Mouse (Mus musculus): ENCODE results near the gene 4921517D22Rik. TPM values are rescaled to one million over a fixed set of nuclear protein-coding genes. Genes with fewer than 3 reads are reported as not detected.
A peak's percentile ranks its signal among the peaks of the same experiment; 100 is the strongest.
"Not testable (repeated sequence)": the region's sequence is repeated elsewhere in the genome, so short reads cannot be mapped to it uniquely, and the experiment has no call there.

Gene 4921517D22Rik
- polyA plus RNA-seq, 1 experiment = not detected

- Histone ChIP-seq H3K4me1 (ENCODE audit: control insufficient read depth, insufficient read depth, insufficient read length) (no peaks in the 10 kb centered on the region), H3K27me3 (ENCODE audit: control insufficient read depth, insufficient read depth, low read length) (no peaks in the 10 kb centered on the region), H3K36me3 (ENCODE audit: control insufficient read depth, insufficient read depth, low read length) (no peaks in the 10 kb centered on the region), H3K27ac (ENCODE audit: insufficient read depth, low read length) (no peak overlapping the region), H3K4me3 (ENCODE audit: extremely low read depth, insufficient read depth, insufficient read length) (no peak overlapping the region)
- WGBS = 83% methylated on average over 4 of the region's 4 CpGs
- DNase-seq (ENCODE audit: low read depth in 1 of 2, low spot score in 2 of 2) = no peak
- TF ChIP-seq CTCF (IDR thresholded peaks at IDR 0.05; ENCODE audit: extremely low read depth, insufficient read depth, insufficient read length, insufficient replicate concordance) (no peak), POLR2A (IDR thresholded peaks at IDR 0.05; ENCODE audit: low read depth, low read length) (no peak)
Observed at GRCm38 (mm10) chr13:59733936-59734335, 40.0 kb upstream of the 4921517D22Rik start.

- Histone ChIP-seq H3K27ac (ENCODE audit: insufficient read depth, low read length) (no peak within 1 kb of the TSS), H3K27me3 (ENCODE audit: control insufficient read depth, insufficient read depth, low read length) (no peaks in the 10 kb centered on the region), H3K36me3 (ENCODE audit: control insufficient read depth, insufficient read depth, low read length) (no peaks in the 10 kb centered on the region), H3K4me3 (ENCODE audit: extremely low read depth, insufficient read depth, insufficient read length) (no peak within 1 kb of the TSS), H3K4me1 (ENCODE audit: control insufficient read depth, insufficient read depth, insufficient read length) (no peaks in the 10 kb centered on the region)
- DNase-seq (ENCODE audit: low read depth in 1 of 2, low spot score in 2 of 2) = no peak
- 78% methylated on average over 7 of the region's 7 CpGs for WGBS
- TF ChIP-seq CTCF (IDR thresholded peaks at IDR 0.05; ENCODE audit: extremely low read depth, insufficient read depth, insufficient read length, insufficient replicate concordance) (no peak), POLR2A (IDR thresholded peaks at IDR 0.05; ENCODE audit: low read depth, low read length) (no peak)
Observed at GRCm38 (mm10) chr13:59731652-59732051, 37.7 kb upstream of the 4921517D22Rik start, which contains the start of gene Spata31d1d. TSS of gene Spata31d1d (minus strand) at chr13:59731752.

GRCm38 (mm10) chr13:59728378-59729093 is 34.6 kb upstream of the 4921517D22Rik start:
- Histone ChIP-seq H3K27ac (ENCODE audit: insufficient read depth, low read length) (no peak overlapping the region), H3K36me3 (ENCODE audit: control insufficient read depth, insufficient read depth, low read length) (no peaks in the 10 kb centered on the region), H3K27me3 (ENCODE audit: control insufficient read depth, insufficient read depth, low read length) (no peaks in the 10 kb centered on the region), H3K4me1 (ENCODE audit: control insufficient read depth, insufficient read depth, insufficient read length) (no peaks in the 10 kb centered on the region), H3K4me3 (ENCODE audit: extremely low read depth, insufficient read depth, insufficient read length) (no peak overlapping the region)
- 24% methylated on average over 7 of the region's 7 CpGs for WGBS
- TF ChIP-seq CTCF (IDR thresholded peaks at IDR 0.05; ENCODE audit: extremely low read depth, insufficient read depth, insufficient read length, insufficient replicate concordance) = peak; percentile 93
- no peak for TF ChIP-seq POLR2A (IDR thresholded peaks at IDR 0.05; ENCODE audit: low read depth, low read length)
- DNase-seq (ENCODE audit: low read depth in 1 of 2, low spot score in 2 of 2) = peak; percentile 57 to 76

GRCm38 (mm10) chr13:59726139-59726867 is 32.4 kb upstream of the 4921517D22Rik start:
- no peaks in the 10 kb centered on the region for H3K36me3 ChIP-seq (ENCODE audit: control insufficient read depth, insufficient read depth, low read length)
- DNase-seq (ENCODE audit: low read depth in 1 of 2, low spot score in 2 of 2) = no peak
- no peak overlapping the region for H3K4me3 ChIP-seq (ENCODE audit: extremely low read depth, insufficient read depth, insufficient read length)
- H3K4me1 ChIP-seq (ENCODE audit: control insufficient read depth, insufficient read depth, insufficient read length) = no peaks in the 10 kb centered on the region
- WGBS = 44% methylated on average over 29 of the region's 29 CpGs
- H3K27ac ChIP-seq (ENCODE audit: insufficient read depth, low read length) = no peak overlapping the region
- no peaks in the 10 kb centered on the region for H3K27me3 ChIP-seq (ENCODE audit: control insufficient read depth, insufficient read depth, low read length)
- no peak for TF ChIP-seq POLR2A (IDR thresholded peaks at IDR 0.05; ENCODE audit: low read depth, low read length)
- no peak for TF ChIP-seq CTCF (IDR thresholded peaks at IDR 0.05; ENCODE audit: extremely low read depth, insufficient read depth, insufficient read length, insufficient replicate concordance)

- H3K27me3 ChIP-seq (ENCODE audit: control insufficient read depth, insufficient read depth, low read length); H3K27ac ChIP-seq (ENCODE audit: insufficient read depth, low read length); H3K4me3 ChIP-seq (ENCODE audit: extremely low read depth, insufficient read depth, insufficient read length); H3K36me3 ChIP-seq (ENCODE audit: control insufficient read depth, insufficient read depth, low read length); H3K4me1 ChIP-seq (ENCODE audit: control insufficient read depth, insufficient read depth, insufficient read length); DNase-seq (ENCODE audit: low read depth in 1 of 2, low spot score in 2 of 2): not testable (repeated sequence)
- WGBS = 84% methylated on average over 1 of the region's 1 CpGs
Observed at GRCm38 (mm10) chr13:59722089-59722488, 28.2 kb upstream of the 4921517D22Rik start.

- WGBS = 77% methylated on average over 1 of the region's 1 CpGs
- H3K4me3 ChIP-seq (ENCODE audit: extremely low read depth, insufficient read depth, insufficient read length) = no peak overlapping the region
- H3K27me3 ChIP-seq (ENCODE audit: control insufficient read depth, insufficient read depth, low read length) = no peaks in the 10 kb centered on the region
- no peak for TF ChIP-seq POLR2A (IDR thresholded peaks at IDR 0.05; ENCODE audit: low read depth, low read length)
- no peak for TF ChIP-seq CTCF (IDR thresholded peaks at IDR 0.05; ENCODE audit: extremely low read depth, insufficient read depth, insufficient read length, insufficient replicate concordance)
- DNase-seq (ENCODE audit: low read depth in 1 of 2, low spot score in 2 of 2) = no peak
- no peak overlapping the region for H3K27ac ChIP-seq (ENCODE audit: insufficient read depth, low read length)
- H3K36me3 ChIP-seq (ENCODE audit: control insufficient read depth, insufficient read depth, low read length) = no peaks in the 10 kb centered on the region
- H3K4me1 ChIP-seq (ENCODE audit: control insufficient read depth, insufficient read depth, insufficient read length) = no peaks in the 10 kb centered on the region
Observed at GRCm38 (mm10) chr13:59719475-59719874, 25.6 kb upstream of the 4921517D22Rik start.

- not testable (repeated sequence) for H3K4me1 ChIP-seq (ENCODE audit: control insufficient read depth, insufficient read depth, insufficient read length); H3K27ac ChIP-seq (ENCODE audit: insufficient read depth, low read length); DNase-seq (ENCODE audit: low read depth in 1 of 2, low spot score in 2 of 2); H3K36me3 ChIP-seq (ENCODE audit: control insufficient read depth, insufficient read depth, low read length); H3K27me3 ChIP-seq (ENCODE audit: control insufficient read depth, insufficient read depth, low read length); H3K4me3 ChIP-seq (ENCODE audit: extremely low read depth, insufficient read depth, insufficient read length)
- WGBS = 17% methylated on average over 6 of the region's 6 CpGs
Observed at GRCm38 (mm10) chr13:59718857-59719440, 25.0 kb upstream of the 4921517D22Rik start.
